Mouse (Mus musculus) erythroblast, adult 5-6 weeks (primary cell): ENCODE measurements around the gene Gpatch1. TPM values are rescaled to one million over a fixed set of nuclear protein-coding genes. Genes with fewer than 3 reads are reported as not detected.
"Not testable (repeated sequence)": the region's sequence is repeated elsewhere in the genome, so short reads cannot be mapped to it uniquely, and the experiment has no call there.

Experiments
- ATAC-seq: replicated peaks from 2 replicates; pipeline ENCODE4 v1.8.0; 2016; ENCODE audit warnings: moderate number of reproducible peaks, mild to moderate bottlenecking, moderate TSS enrichment, inconsistent platforms; ENCODE audit not compliant: poor library complexity, low FRiP score, severe bottlenecking
- total RNA-seq, 2 experiments: library from RNA; stranded (forward) in 1 of 2; stranded (reverse) in 1 of 2; fragments of 150-400 nt in 1 of 2; fragments of 200-764, 138-1000 nt in 1 of 2; gene quantifications; 2 replicates each; pipeline versions ENCODE4 v1.2.3 to v1.2.4; 2015 to 2017; ENCODE audit warnings: low replicate concordance in 2 of 2

Gpatch1 gene
- total RNA-seq, 2 experiments from 2014 or later: 0.77 to 2.0 TPM

GRCm38 (mm10) chr7:35258294-35258693 is 59.9 kb downstream of the Gpatch1 start:
- ATAC-seq: no peak

- no peak for ATAC-seq
These were observed 66.1 kb downstream of the Gpatch1 start for GRCm38 (mm10) chr7:35252041-35252558.

GRCm38 (mm10) chr7:35237935-35238334 is 80.3 kb downstream of the Gpatch1 start:
- not testable (repeated sequence) for ATAC-seq

GRCm38 (mm10) chr7:35235308-35235707 is 82.9 kb downstream of the Gpatch1 start:
- no peak for ATAC-seq

- peak; percentile 93 for ATAC-seq
These were observed 83.6 kb downstream of the Gpatch1 start for GRCm38 (mm10) chr7:35234361-35235245.

GRCm38 (mm10) chr7:35233861-35234260 is 84.4 kb downstream of the Gpatch1 start:
- no peak for ATAC-seq

- no peak for ATAC-seq
These were observed 85.3 kb downstream of the Gpatch1 start for GRCm38 (mm10) chr7:35232796-35233455.

GRCm38 (mm10) chr7:35230333-35230732 is 87.9 kb downstream of the Gpatch1 start:
- no peak for ATAC-seq

Other genes with a start within 250 kb of the Gpatch1 start
- gene Cebpa, start 199.1 kb downstream of the Gpatch1 start, total RNA-seq (2015; ENCODE audit: low replicate concordance): 11.5 and 20.9 TPM in 2 replicates
- 3.5 and 5.7 TPM in 2 replicates for gene Cebpa, start 199.1 kb downstream of the Gpatch1 start, total RNA-seq (2017; ENCODE audit: low replicate concordance)
- gene Slc7a10, start 132.1 kb downstream of the Gpatch1 start, total RNA-seq (2015; ENCODE audit: low replicate concordance): not detected in 2 replicates
- not detected in 2 replicates for gene Slc7a10, start 132.1 kb downstream of the Gpatch1 start, total RNA-seq (2017; ENCODE audit: low replicate concordance)
- not detected in 2 replicates for gene Lrp3, start 102.9 kb downstream of the Gpatch1 start, total RNA-seq (2015; ENCODE audit: low replicate concordance)
- gene Lrp3, start 102.9 kb downstream of the Gpatch1 start, total RNA-seq (2017; ENCODE audit: low replicate concordance): not detected in 2 replicates
- gene Rhpn2, start 15.7 kb upstream of the Gpatch1 start, total RNA-seq (2015; ENCODE audit: low replicate concordance): not detected in 2 replicates
- gene Rhpn2, start 15.7 kb upstream of the Gpatch1 start, total RNA-seq (2017; ENCODE audit: low replicate concordance): not detected in 2 replicates
- 3.8 and 8.4 TPM in 2 replicates for gene Faap24, start 78.4 kb upstream of the Gpatch1 start, total RNA-seq (2015; ENCODE audit: low replicate concordance)
- 7.8 and 11.0 TPM in 2 replicates for gene Faap24, start 78.4 kb upstream of the Gpatch1 start, total RNA-seq (2017; ENCODE audit: low replicate concordance)
- gene Cep89, start 78.6 kb upstream of the Gpatch1 start, total RNA-seq (2015; ENCODE audit: low replicate concordance): 11.1 and 18.1 TPM in 2 replicates
- gene Cep89, start 78.6 kb upstream of the Gpatch1 start, total RNA-seq (2017; ENCODE audit: low replicate concordance): 11.7 and 13.0 TPM in 2 replicates
- not detected in 2 replicates for gene Slc7a9, start 130.4 kb upstream of the Gpatch1 start, total RNA-seq (2015; ENCODE audit: low replicate concordance)
- not detected in 2 replicates for gene Slc7a9, start 130.4 kb upstream of the Gpatch1 start, total RNA-seq (2017; ENCODE audit: low replicate concordance)
- not detected in 2 replicates for gene Tdrd12, start 219.3 kb upstream of the Gpatch1 start, total RNA-seq (2015; ENCODE audit: low replicate concordance)
- gene Tdrd12, start 219.3 kb upstream of the Gpatch1 start, total RNA-seq (2017; ENCODE audit: low replicate concordance): 0.94 TPM in 1 of 2 replicates, not detected in the other
- gene Nudt19, start 237.9 kb upstream of the Gpatch1 start, total RNA-seq (2015; ENCODE audit: low replicate concordance): 55.3 and 55.8 TPM in 2 replicates
- 10.0 and 24.4 TPM in 2 replicates for gene Nudt19, start 237.9 kb upstream of the Gpatch1 start, total RNA-seq (2017; ENCODE audit: low replicate concordance)